Mouse (Mus musculus): ENCODE results near the gene Cbx5. TPM values are rescaled to one million over a fixed set of nuclear protein-coding genes. Genes with fewer than 3 reads are reported as not detected.

Cbx5 gene
- total RNA-seq, 2 experiments from 2014 or later, result 181 to 182 TPM

GRCm38 (mm10) chr15:103146627-103147421, 92.8 kb downstream of the Cbx5 start:
- DNase-seq (ENCODE audit: low spot score in 2 of 2), result peak; percentile 70 to 83

- DNase-seq (ENCODE audit: low spot score in 2 of 2), result no peak
These were observed 93.8 kb downstream of the Cbx5 start for GRCm38 (mm10) chr15:103145635-103146299.

GRCm38 (mm10) chr15:103144176-103144575, 95.4 kb downstream of the Cbx5 start:
- no peak for DNase-seq (ENCODE audit: low spot score in 2 of 2)

Small RNAs within 50 kb of the gene (microRNA-seq; reads per million reads assigned to microRNA genes)
- gene Mir148b, result 83.1 to 98.2 reads per million in 2 experiments

Other genes starting within 250 kb of the Cbx5 start
- gene Hoxc8, start 249.2 kb downstream of the Cbx5 start, total RNA-seq (2021), result not detected
- not detected for gene Hoxc6, start 241.6 kb downstream of the Cbx5 start, total RNA-seq (2021)
- gene Hoxc4, start 220.9 kb downstream of the Cbx5 start, total RNA-seq (2021), result not detected
- 10 to 100 TPM; 21.8 to 22.6 TPM for gene Smug1, start 72.7 kb downstream of the Cbx5 start, total RNA-seq (2021)
- gene Hnrnpa1, start 616 bp upstream of the Cbx5 start, total RNA-seq (2021), result 100 to 1,000 TPM; 232 to 268 TPM
- under 1 TPM in 1 of 2 experiments, not detected in 1; 0.40 TPM for gene Nfe2, start 18.6 kb upstream of the Cbx5 start, total RNA-seq (2021)
- gene Copz1, start 32.9 kb upstream of the Cbx5 start, total RNA-seq (2021), result 10 to 100 TPM; 93.5 to 97.5 TPM
- gene Gpr84, start 70.8 kb upstream of the Cbx5 start, total RNA-seq (2021), result 1 to 10 TPM in 1 of 2 experiments, under 1 TPM in 1; 0.42 to 1.0 TPM
- gene Zfp385a, start 100.3 kb upstream of the Cbx5 start, total RNA-seq (2021), result 10 to 100 TPM; 72.0 to 79.3 TPM
- gene Itga5, start 126.9 kb upstream of the Cbx5 start, total RNA-seq (2021), result 1 to 10 TPM; 2.6 to 3.9 TPM
- gene Gtsf1, start 190.7 kb upstream of the Cbx5 start, total RNA-seq (2021), result under 1 TPM in 1 of 2 experiments, not detected in 1; 0.45 TPM
- gene Gtsf2, start 208.7 kb upstream of the Cbx5 start, total RNA-seq (2021), result not detected
- gene Nckap1l, start 214.0 kb upstream of the Cbx5 start, total RNA-seq (2021), result 1 to 10 TPM; 9.0 to 9.2 TPM